Comparison of ENCODE assay signal across 7 mouse cellular contexts in the genomic region with DNA sequence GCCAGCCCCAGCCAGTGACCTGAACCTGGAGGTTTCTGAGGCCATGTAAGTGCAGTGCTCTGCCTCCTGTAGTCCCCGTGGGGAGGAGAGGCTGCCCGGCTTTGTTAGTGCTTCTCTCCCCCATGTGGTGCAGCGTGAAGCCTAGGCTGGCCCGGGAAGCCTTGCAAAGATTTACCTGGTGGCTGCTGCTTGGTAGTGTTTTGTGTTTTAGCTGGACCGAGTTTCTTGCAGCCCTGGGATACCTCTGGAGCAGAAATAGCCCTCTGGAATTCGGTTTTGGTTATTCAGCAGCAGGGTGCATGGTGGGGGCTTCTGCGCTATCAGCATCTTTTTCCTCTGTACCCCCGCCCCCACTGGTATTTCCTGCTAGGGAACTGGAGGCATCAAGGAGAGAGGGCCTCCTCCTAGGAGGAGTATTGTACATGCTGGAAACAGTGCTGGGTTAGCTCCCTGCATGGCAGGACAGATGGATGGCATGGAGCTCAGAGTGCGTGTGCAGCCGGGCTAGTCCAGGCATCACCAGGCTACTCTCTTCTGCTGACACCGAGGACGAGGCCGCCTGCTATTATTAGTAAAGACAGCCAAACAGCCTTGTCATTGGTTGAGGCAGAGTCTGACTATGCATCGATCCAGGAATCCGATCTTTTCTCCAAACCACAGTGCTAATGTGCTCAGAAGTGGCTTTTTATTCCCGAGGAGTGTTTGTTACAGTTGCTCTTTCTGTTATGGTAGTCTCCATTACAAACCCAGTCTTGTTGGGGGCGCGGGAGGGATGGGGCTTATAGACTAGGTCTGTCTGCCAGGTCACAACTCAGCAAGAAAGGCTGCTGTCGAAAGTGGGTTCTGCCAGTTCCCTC.
DNase-seq lines count a peak whose midpoint lies in the region; ATAC-seq lines count a peak whose summit lies in the region.

No protein-coding gene starts in this region.

- H3K9ac ChIP-seq in embryonic facial prominence, embryonic 12.5 days = peak overlapping the region; percentile 89
- peak overlapping the region; percentile 98 for H3K9ac ChIP-seq in hindbrain, embryonic 14.5 days
- peak overlapping the region; percentile 91 for H3K9ac ChIP-seq in limb, embryonic 12.5 days (replicated peaks)

- H3K27me3 ChIP-seq in embryonic facial prominence, embryonic 12.5 days = no peaks in the 10 kb centered on the region
- H3K27me3 ChIP-seq in hindbrain, embryonic 14.5 days (ENCODE audit: control insufficient read depth, insufficient read depth, low read length) = no peaks in the 10 kb centered on the region
- H3K27me3 ChIP-seq in limb, embryonic 12.5 days = no peaks in the 10 kb centered on the region

- 3% methylated on average over 19 of the region's 19 CpGs for WGBS in embryonic facial prominence, embryonic 12.5 days
- under 1% methylated on average over 19 of the region's 19 CpGs for WGBS in hindbrain, embryonic 14.5 days
- 1% methylated on average over 19 of the region's 19 CpGs for WGBS in limb, embryonic 12.5 days

- peak; percentile 38; the same call in 1 of the 2 replicates for ATAC-seq in embryonic facial prominence, embryonic 12.5 days (ENCODE audit: insufficient number of reproducible peaks, insufficient read depth, low FRiP score, low TSS enrichment)
- peak; percentile 65 for ATAC-seq in hindbrain, embryonic 14.5 days (ENCODE audit: low FRiP score)
- ATAC-seq in limb, embryonic 12.5 days (ENCODE audit: insufficient number of reproducible peaks, insufficient read depth, low FRiP score, low TSS enrichment, low read depth) = peak; percentile 63

- H3K27ac ChIP-seq in embryonic facial prominence, embryonic 12.5 days = peak overlapping the region; percentile 99
- peak overlapping the region; percentile 99 for H3K27ac ChIP-seq in hindbrain, embryonic 14.5 days
- peak overlapping the region; percentile 99 for H3K27ac ChIP-seq in limb, embryonic 12.5 days

- peaks cover 57% of the 10 kb centered on the region for H3K4me1 ChIP-seq in embryonic facial prominence, embryonic 12.5 days
- peaks cover 44% of the 10 kb centered on the region for H3K4me1 ChIP-seq in hindbrain, embryonic 14.5 days (replicated peaks; ENCODE audit: control insufficient read depth, insufficient read depth, low read length)
- H3K4me1 ChIP-seq in limb, embryonic 12.5 days (replicated peaks) = peaks cover 54% of the 10 kb centered on the region

- H3K36me3 ChIP-seq in embryonic facial prominence, embryonic 12.5 days = no peaks in the 10 kb centered on the region
- H3K36me3 ChIP-seq in hindbrain, embryonic 14.5 days (replicated peaks; ENCODE audit: control insufficient read depth, insufficient read depth) = no peaks in the 10 kb centered on the region
- H3K36me3 ChIP-seq in limb, embryonic 12.5 days = no peaks in the 10 kb centered on the region

- no peaks in the 10 kb centered on the region for H3K9me3 ChIP-seq in embryonic facial prominence, embryonic 12.5 days
- no peaks in the 10 kb centered on the region for H3K9me3 ChIP-seq in hindbrain, embryonic 14.5 days (ENCODE audit: control insufficient read depth, low read length)
- no peaks in the 10 kb centered on the region for H3K9me3 ChIP-seq in limb, embryonic 12.5 days

- H3K4me2 ChIP-seq in embryonic facial prominence, embryonic 12.5 days (replicated peaks) = peak overlapping the region; percentile 87
- peak overlapping the region; percentile 65 for H3K4me2 ChIP-seq in hindbrain, embryonic 14.5 days (replicated peaks)
- H3K4me2 ChIP-seq in limb, embryonic 12.5 days = peak overlapping the region; percentile 79

- peak; percentile 10 to 26 for DNase-seq in CD8-positive naive resting alpha-beta T cell, adult 2 months (ENCODE audit: low read depth in 2 of 2, low spot score in 2 of 2)
- DNase-seq in Muller cell, postnatal 12 days (ENCODE audit: inconsistent ontology term) = peak; percentile 63
- peak; percentile 41 for DNase-seq in hindbrain, embryonic 14.5 days (ENCODE audit: low spot score)
- peak; percentile 56 for DNase-seq in right cerebral cortex, adult 18-20 months
- no peak for DNase-seq in B cell, adult 2 months

- peak overlapping the region; percentile 79 for H3K4me3 ChIP-seq in embryonic facial prominence, embryonic 12.5 days
- H3K4me3 ChIP-seq in hindbrain, embryonic 14.5 days (replicated peaks; ENCODE audit: low read length) = peak overlapping the region; percentile 83
- peak overlapping the region; percentile 73 for H3K4me3 ChIP-seq in limb, embryonic 12.5 days (replicated peaks)

Comparison
In these comparisons a context has a peak if more than half of its experiments do, and no peak if none do; other contexts are left out.
1. DNase-seq: peak in CD8-positive naive resting alpha-beta T cell, adult 2 months (2 of 2), Muller cell, postnatal 12 days (single experiment), hindbrain, embryonic 14.5 days (single experiment) and right cerebral cortex, adult 18-20 months (single experiment); none in B cell, adult 2 months (0 of 2).
2. Peak in every context shown above with its lines, with median percentiles within 50 percentile points of each other: ATAC-seq, H3K27ac ChIP-seq, H3K4me2 ChIP-seq, H3K4me3 ChIP-seq and H3K9ac ChIP-seq.